Comparison of ENCODE assay signal across 9 mouse cellular contexts in the genomic region with DNA sequence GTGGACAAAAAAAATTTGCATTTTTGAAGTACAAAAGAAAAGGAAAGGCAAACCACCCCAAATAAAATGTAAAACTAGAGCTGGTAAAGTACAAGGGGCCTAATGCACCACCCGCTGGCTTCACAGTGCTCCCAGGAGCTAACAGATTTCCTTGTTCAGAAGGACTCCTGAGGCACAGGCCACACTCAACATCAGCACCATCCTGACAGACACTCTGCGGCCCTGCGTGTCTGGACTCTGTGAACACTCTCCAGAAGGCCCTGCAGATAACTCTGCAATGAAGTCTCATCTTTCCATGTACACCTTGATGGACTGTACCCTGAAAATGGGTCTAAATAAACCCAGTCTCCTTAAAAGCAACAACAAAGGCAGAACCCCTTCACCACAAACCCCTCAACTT. TPM values are rescaled to one million over a fixed set of nuclear protein-coding genes. Genes with fewer than 3 reads are reported as not detected.
DNase-seq lines count a peak whose midpoint lies in the region; ATAC-seq and TF ChIP-seq lines count a peak whose summit lies in the region.
"Had no signal": no experiment of that assay in that cellular context is flagged by ENCODE, and none has a peak within 500 bp of the region (broad histone marks: within the 10 kb centered on the region; RNA-seq: fewer than 3 reads in every experiment).

No protein-coding gene starts in this region.

- no peak overlapping the region for H3K4me2 ChIP-seq in lung, embryonic 15.5 days
- no peak overlapping the region for H3K4me2 ChIP-seq in hindbrain, postnatal 0 days (ENCODE audit: low read depth, low read length)
- no peak overlapping the region for H3K4me2 ChIP-seq in neural tube, embryonic 14.5 days (ENCODE audit: low read depth, low read length)

- peak overlapping the region; percentile 37; the same call in 1 of the 2 replicates for H3K27ac ChIP-seq in heart, embryonic 10.5 days
- H3K27ac ChIP-seq in lung, embryonic 15.5 days: peak overlapping the region; percentile 60
- H3K27ac ChIP-seq in hindbrain, postnatal 0 days: peak overlapping the region; percentile 48; the same call in 1 of the 2 replicates
- H3K27ac ChIP-seq in neural tube, embryonic 14.5 days (ENCODE audit: low read depth, low read length): peak overlapping the region; percentile 53; the same call in 1 of the 2 replicates

- H3K9ac ChIP-seq in lung, embryonic 15.5 days: no peak overlapping the region
- no peak overlapping the region for H3K9ac ChIP-seq in hindbrain, postnatal 0 days (replicated peaks; ENCODE audit: low read length)
- H3K9ac ChIP-seq in neural tube, embryonic 14.5 days (replicated peaks; ENCODE audit: low read depth, low read length): no peak overlapping the region

- DNase-seq in heart, embryonic 10.5 days (ENCODE audit: low spot score): no peak
- no peak for DNase-seq in heart, adult 9 months (ENCODE audit: low spot score in 2 of 2)
- no peak for DNase-seq in lung, adult 18-20 months
- no peak for DNase-seq in hindbrain, postnatal 0 days (ENCODE audit: low spot score)
- DNase-seq in spleen, postnatal 14 days (ENCODE audit: low spot score in 2 of 2): no peak
- no peak for DNase-seq in left cerebral cortex, postnatal 4 days
- DNase-seq: cerebellum, adult 2 months had no signal

- no peaks in the 10 kb centered on the region for H3K9me3 ChIP-seq in heart, embryonic 10.5 days
- H3K9me3 ChIP-seq in lung, embryonic 15.5 days: no peaks in the 10 kb centered on the region
- H3K9me3 ChIP-seq in hindbrain, postnatal 0 days (ENCODE audit: low read length): no peaks in the 10 kb centered on the region
- no peaks in the 10 kb centered on the region for H3K9me3 ChIP-seq in neural tube, embryonic 14.5 days (ENCODE audit: control insufficient read depth, low read length)

- H3K4me1 ChIP-seq in heart, embryonic 10.5 days: peaks cover 61% of the 10 kb centered on the region
- peaks cover 46% of the 10 kb centered on the region for H3K4me1 ChIP-seq in lung, embryonic 15.5 days
- peaks cover 9% of the 10 kb centered on the region for H3K4me1 ChIP-seq in hindbrain, postnatal 0 days (ENCODE audit: insufficient read depth, low read length)
- peaks cover 27% of the 10 kb centered on the region for H3K4me1 ChIP-seq in neural tube, embryonic 14.5 days (ENCODE audit: control insufficient read depth, insufficient read depth, low read length)

- no peak for ATAC-seq in lung, embryonic 15.5 days (ENCODE audit: borderline replicate concordance, extremely low read depth, low FRiP score, low TSS enrichment)
- ATAC-seq in hindbrain, postnatal 0 days: no peak
- ATAC-seq in neural tube, embryonic 14.5 days (ENCODE audit: low read depth): no peak

- H3K36me3 ChIP-seq in heart, embryonic 10.5 days: peaks cover 33% of the 10 kb centered on the region
- H3K36me3 ChIP-seq in lung, embryonic 15.5 days: peaks cover 30% of the 10 kb centered on the region
- no peaks in the 10 kb centered on the region; the same call in 1 of the 2 replicates for H3K36me3 ChIP-seq in hindbrain, postnatal 0 days (ENCODE audit: insufficient read depth, low read length)
- no peaks in the 10 kb centered on the region for H3K36me3 ChIP-seq in neural tube, embryonic 14.5 days (ENCODE audit: control insufficient read depth, insufficient read depth, low read length)

- no peaks in the 10 kb centered on the region for H3K27me3 ChIP-seq in heart, embryonic 10.5 days (ENCODE audit: insufficient read depth, poor library complexity, severe bottlenecking)
- no peaks in the 10 kb centered on the region for H3K27me3 ChIP-seq in lung, embryonic 15.5 days
- H3K27me3 ChIP-seq in hindbrain, postnatal 0 days (ENCODE audit: insufficient read depth, low read length): no peaks in the 10 kb centered on the region
- H3K27me3 ChIP-seq in neural tube, embryonic 14.5 days (ENCODE audit: control insufficient read depth, insufficient read depth, low read length): no peaks in the 10 kb centered on the region

- no peak for TF ChIP-seq CTCF in hindbrain, postnatal 0 days (IDR thresholded peaks at IDR 0.05; ENCODE audit: low read depth)

- WGBS in heart, embryonic 10.5 days: 34% methylated on average over 3 of the region's 3 CpGs
- WGBS in lung, embryonic 15.5 days: 69% methylated on average over 3 of the region's 3 CpGs
- 75% methylated on average over 3 of the region's 3 CpGs for WGBS in hindbrain, postnatal 0 days
- 57% methylated on average over 3 of the region's 3 CpGs for WGBS in neural tube, embryonic 14.5 days

- no peak overlapping the region for H3K4me3 ChIP-seq in heart, embryonic 10.5 days
- H3K4me3 ChIP-seq in lung, embryonic 15.5 days: no peak overlapping the region
- no peak overlapping the region for H3K4me3 ChIP-seq in hindbrain, postnatal 0 days (ENCODE audit: low read length)
- no peak overlapping the region for H3K4me3 ChIP-seq in neural tube, embryonic 14.5 days (ENCODE audit: low read depth, low read length)

- intact Hi-C loops in left cerebral cortex, postnatal 4 days (cut with DNase I): no loop called here

RNA-seq across cellular contexts. Expression of a gene that starts 22.5 kb away (rescaled TPM):
- 175 and 176 TPM in 2 replicates for polyA plus RNA-seq in heart, embryonic 10.5 days (2016; fragmentation: Nextera tagmentation; extraction: Ambion mirVana)
- 239 and 248 TPM in 2 replicates for polyA plus RNA-seq in lung, embryonic 15.5 days (2015; fragmentation: Nextera tagmentation; extraction: Ambion mirVana)
- 30.0 and 31.6 TPM in 2 replicates for total RNA-seq in hindbrain, postnatal 0 days (2014; rRNA removed)
- 76.4 and 89.4 TPM in 2 replicates for polyA plus RNA-seq in hindbrain, postnatal 0 days (2015; fragmentation: Nextera tagmentation; extraction: Ambion mirVana)
- 61.1 and 67.9 TPM in 2 replicates for polyA plus RNA-seq in neural tube, embryonic 14.5 days (2014; fragmentation: Nextera tagmentation; extraction: Ambion mirVana)
- 10 to 100 TPM; 72.8 to 77.2 TPM for total RNA-seq in left cerebral cortex, postnatal 4 days (2021)
